Mouse (Mus musculus): Measurements from ENCODE around the gene Gm9049.
"Not testable (repeated sequence)": the region's sequence is repeated elsewhere in the genome, so short reads cannot be mapped to it uniquely, and the experiment has no call there.

The Gm9049 gene

DNA sequence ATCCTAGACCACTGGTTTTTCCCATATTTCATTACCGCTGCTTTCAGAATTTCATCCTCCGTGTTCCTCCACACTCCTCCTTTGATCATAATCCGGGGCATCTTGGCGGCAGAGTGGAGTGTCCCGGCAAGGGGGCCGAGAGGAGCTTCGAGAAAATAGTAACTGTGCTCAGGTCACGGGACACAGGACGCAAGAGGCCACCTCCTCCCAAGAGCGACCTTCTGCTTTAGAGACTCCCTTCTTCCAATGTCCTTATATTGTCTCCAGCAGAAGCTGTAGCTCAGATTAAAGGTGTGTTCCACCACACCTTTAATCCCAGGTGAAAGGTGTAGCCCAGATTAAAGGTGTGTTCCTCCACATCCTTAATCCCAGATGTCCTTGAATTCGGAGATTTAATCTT is at the start of gene Gm9049:
Gm9049 (minus strand) TSS at position 101 of the 400 bp plus-strand sequence.
- DNase-seq, result not testable (repeated sequence)

DNA sequence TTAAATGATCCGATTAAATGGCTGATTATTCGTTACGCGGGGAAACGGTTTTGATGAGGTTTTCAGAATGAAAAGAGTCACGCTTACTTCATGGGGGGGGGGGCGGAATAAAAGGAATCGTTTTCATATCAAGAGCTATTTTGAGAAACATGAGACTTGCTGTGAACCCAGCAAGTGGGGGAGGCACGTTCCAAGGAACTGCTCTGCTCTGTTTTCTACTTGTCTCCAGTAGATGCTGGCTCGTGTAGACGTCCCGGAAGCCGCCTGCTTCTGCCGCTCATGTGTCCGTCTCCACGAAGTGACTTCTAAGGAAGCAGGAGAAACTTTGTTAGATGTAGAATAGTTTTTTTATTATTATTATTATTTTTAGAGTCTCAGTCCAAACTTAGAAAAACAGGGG is 46.0 kb upstream of the Gm9049 start:
- DNase-seq, result no peak

DNA sequence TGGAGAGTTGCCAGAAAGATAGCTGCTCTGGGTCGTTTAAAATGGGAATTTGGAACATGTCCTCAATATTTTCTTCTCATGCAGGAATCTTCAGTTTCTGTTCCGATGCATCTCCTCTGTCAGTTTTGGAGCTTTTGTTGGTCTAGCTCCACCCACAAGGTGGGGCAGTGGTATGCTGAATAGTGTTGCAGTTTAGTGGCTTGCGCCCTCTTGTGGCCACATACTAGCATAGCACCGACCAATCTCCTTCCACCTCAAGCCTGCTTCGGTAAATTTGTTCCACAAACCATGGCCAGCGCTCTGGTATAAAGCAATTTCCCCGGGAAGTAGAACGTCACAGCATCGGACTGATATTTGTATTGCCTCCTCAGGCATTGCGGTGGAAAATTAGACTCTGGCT is 16.5 kb upstream of the Gm9049 start:
- peak; percentile 88 for DNase-seq

DNA sequence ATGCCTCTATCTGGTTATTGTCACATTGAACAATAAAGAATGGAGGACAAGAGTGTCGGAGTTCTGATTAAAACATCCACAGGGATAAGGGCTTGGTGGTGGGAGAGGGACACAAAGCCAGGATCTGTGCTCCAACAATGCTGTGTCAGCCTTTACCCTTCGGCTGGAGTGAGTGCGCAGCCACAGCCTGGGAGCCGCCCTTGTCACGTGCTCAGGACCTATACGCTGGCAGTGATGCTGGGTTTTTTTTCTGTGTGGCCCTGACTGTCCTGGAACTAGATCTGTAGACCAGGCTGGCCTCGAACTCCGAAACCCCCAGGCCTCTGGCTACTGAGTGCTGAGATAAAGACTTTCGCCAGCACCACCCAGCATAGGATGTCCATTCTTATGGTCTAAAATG is 15.6 kb upstream of the Gm9049 start:
- no peak for DNase-seq

DNA sequence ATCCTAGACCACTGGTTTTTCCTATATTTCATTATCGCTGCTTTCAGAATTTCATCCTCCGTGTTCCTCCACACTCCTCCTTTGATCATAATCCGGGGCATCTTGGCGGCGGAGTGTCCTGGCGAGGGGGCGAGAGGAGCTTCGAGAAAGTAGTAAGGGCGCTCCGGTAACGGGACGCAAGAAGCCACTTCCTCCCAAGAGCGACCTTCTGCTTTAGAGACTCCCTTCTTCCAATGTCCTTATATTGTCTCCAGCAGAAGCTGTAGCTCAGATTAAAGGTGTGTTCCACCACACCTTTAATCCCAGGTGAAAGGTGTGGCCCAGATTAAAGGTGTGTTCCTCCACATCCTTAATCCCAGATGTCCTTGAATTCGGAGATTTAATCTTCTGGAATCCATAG is 5.3 kb downstream of the Gm9049 start, which contains the start of gene Gm9048:
Gm9048 (minus strand) TSS at position 101 of the 400 bp plus-strand sequence.
- not testable (repeated sequence) for DNase-seq

DNA sequence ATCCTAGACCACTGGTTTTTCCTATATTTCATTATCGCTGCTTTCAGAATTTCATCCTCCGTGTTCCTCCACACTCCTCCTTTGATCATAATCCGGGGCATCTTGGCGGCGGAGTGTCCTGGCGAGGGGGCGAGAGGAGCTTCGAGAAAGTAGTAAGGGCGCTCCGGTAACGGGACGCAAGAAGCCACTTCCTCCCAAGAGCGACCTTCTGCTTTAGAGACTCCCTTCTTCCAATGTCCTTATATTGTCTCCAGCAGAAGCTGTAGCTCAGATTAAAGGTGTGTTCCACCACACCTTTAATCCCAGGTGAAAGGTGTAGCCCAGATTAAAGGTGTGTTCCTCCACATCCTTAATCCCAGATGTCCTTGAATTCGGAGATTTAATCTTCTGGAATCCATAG is 10.8 kb downstream of the Gm9049 start, which contains the start of gene Gm9046:
Gm9046 (minus strand) TSS at position 101 of the 400 bp plus-strand sequence.
- not testable (repeated sequence) for DNase-seq

DNA sequence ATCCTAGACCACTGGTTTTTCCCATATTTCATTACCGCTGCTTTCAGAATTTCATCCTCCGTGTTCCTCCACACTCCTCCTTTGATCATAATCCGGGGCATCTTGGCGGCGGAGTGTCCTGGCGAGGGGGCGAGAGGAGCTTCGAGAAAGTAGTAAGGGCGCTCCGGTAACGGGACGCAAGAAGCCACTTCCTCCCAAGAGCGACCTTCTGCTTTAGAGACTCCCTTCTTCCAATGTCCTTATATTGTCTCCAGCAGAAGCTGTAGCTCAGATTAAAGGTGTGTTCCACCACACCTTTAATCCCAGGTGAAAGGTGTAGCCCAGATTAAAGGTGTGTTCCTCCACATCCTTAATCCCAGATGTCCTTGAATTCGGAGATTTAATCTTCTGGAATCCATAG is 16.2 kb downstream of the Gm9049 start, which contains the start of gene Gm9045:
Gm9045 (minus strand) TSS at position 101 of the 400 bp plus-strand sequence.
- not testable (repeated sequence) for DNase-seq

DNA sequence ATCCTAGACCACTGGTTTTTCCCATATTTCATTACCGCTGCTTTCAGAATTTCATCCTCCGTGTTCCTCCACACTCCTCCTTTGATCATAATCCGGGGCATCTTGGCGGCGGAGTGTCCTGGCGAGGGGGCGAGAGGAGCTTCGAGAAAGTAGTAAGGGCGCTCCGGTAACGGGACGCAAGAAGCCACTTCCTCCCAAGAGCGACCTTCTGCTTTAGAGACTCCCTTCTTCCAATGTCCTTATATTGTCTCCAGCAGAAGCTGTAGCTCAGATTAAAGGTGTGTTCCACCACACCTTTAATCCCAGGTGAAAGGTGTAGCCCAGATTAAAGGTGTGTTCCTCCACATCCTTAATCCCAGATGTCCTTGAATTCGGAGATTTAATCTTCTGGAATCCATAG is 21.6 kb downstream of the Gm9049 start, which contains the start of gene Gm9044:
Gm9044 (minus strand) TSS at position 101 of the 400 bp plus-strand sequence.
- not testable (repeated sequence) for DNase-seq

DNA sequence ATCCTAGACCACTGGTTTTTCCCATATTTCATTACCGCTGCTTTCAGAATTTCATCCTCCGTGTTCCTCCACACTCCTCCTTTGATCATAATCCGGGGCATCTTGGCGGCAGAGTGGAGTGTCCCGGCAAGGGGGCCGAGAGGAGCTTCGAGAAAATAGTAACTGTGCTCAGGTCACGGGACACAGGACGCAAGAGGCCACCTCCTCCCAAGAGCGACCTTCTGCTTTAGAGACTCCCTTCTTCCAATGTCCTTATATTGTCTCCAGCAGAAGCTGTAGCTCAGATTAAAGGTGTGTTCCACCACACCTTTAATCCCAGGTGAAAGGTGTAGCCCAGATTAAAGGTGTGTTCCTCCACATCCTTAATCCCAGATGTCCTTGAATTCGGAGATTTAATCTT is 27.0 kb downstream of the Gm9049 start, which contains the start of gene Gm9040:
Gm9040 (minus strand) TSS at position 101 of the 400 bp plus-strand sequence.
- not testable (repeated sequence) for DNase-seq

DNA sequence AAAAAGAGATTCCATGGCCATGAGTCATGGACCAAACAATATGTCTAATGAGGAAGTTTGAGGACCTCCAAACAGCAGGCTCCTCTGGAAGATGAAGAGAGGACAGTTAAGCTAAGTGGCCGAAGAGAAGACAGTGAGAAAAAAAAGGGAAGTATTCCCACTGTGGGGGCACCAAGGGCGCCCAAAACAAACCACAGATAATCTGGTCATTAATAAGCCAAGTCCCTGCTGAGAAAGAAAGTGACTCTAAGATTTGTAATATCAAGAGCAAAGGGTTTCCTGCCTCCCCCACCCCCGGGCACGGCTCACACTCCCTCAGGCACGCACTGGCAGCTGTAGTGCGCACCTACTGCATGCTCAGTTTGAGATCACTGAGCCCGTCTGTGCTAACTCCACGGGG is 34.9 kb downstream of the Gm9049 start:
- DNase-seq, result no peak

DNA sequence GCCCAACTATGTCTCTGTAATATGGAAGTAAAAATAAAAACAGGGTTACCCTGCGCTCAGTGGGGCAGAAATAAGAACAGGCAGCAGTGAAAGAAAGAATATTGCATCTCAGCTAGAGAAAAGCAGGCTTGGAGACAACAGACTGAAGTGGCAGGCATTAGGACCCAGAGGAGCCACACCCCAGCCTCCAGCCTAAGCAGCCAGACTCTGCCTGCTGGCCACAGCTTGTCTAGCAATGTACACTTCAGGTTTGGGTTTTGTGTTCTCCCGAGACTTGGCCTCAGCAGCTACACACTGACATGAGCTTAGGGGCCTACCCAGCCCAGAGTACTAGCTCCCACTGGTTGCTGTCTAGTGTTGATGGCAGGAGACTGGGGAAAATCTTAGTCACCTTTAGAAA is 51.8 kb downstream of the Gm9049 start:
- not testable (repeated sequence) for DNase-seq
